Mouse (Mus musculus): ENCODE measurements around the gene Otulin. TPM values are rescaled to one million over a fixed set of nuclear protein-coding genes. Genes with fewer than 3 reads are reported as not detected.

Otulin gene
- polyA plus RNA-seq, 1 experiment from 2014 or later: 29.5 TPM

DNA sequence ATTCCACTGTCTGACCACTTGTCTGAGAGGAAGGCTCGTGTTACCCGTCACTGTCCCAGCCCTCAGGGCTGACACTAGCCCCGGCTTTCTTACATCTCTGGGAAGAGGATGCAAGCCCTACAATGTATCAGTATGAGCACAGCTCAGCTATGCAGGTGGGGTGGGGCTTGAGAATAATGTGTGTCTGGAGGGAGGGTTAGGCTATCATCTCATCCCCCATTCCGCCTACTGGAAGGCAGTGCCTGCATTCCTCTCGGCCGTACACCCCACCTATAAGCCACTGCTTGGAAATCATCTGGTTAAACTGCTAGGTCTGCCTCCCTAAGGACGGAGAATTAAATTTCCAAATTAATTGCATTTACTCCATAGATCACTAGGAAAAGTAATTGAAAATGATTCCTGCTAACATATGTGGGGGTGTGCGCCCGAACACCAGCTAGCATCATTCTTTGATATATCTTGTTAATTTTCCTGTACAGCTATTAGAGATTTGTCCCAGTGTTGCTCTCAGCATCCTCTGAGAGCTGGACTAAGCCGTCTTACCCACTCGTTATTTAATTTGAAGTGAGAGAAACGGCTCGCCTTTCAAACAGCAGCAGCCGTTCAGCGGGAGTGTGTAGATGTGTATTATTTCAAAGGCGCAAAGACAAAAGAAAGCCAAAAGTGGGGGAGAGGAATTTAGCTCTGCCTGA, 71.9 kb downstream of the Otulin start:
- Histone ChIP-seq H3K27ac (ENCODE audit: low read depth, low read length) (0 out of 2 replicates have a peak overlapping the region, but pooled peaks have one; percentile 23), H3K36me3 (ENCODE audit: control insufficient read depth, insufficient read depth, low read length) (no peaks in the 10 kb centered on the region; the same call in none of the 2 replicates), H3K4me2 (ENCODE audit: low read depth, low read length) (no peak overlapping the region), H3K4me3 (ENCODE audit: low read depth, low read length) (no peak overlapping the region), H3K9ac (replicated peaks; ENCODE audit: low read depth, low read length) (no peak overlapping the region), H3K4me1 (ENCODE audit: control insufficient read depth, insufficient read depth, low read length) (peaks cover 9% of the 10 kb centered on the region; the same call in 1 of the 2 replicates), H3K9me3 (ENCODE audit: control insufficient read depth, low read length) (no peaks in the 10 kb centered on the region), H3K27me3 (ENCODE audit: control insufficient read depth, insufficient read depth, low read length) (no peaks in the 10 kb centered on the region)
- 38% methylated on average over 16 of the region's 16 CpGs for WGBS
- peak; percentile 70 for ATAC-seq (ENCODE audit: low read depth)

DNA sequence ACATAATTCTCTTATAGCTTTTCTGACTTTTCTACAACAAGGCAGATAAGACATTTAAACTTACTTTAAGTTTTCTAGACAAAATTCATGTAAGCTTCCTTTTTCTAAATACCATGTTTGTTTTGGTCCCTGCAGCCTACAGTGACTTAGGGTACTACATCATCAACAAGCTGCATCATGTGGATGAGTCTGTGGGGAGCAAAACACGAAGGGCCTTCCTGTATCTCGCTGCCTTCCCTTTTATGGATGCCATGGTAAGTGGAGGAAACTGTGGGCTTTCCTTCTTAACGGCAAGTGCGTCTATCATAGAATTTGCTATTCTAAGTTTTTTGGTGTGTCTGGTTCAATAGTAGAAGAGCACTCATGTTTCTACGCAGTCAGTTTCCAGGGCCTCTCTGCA, 76.9 kb downstream of the Otulin start:
- no peak overlapping the region for H3K9ac ChIP-seq (replicated peaks; ENCODE audit: low read depth, low read length)
- H3K36me3 ChIP-seq (ENCODE audit: control insufficient read depth, insufficient read depth, low read length): no peaks in the 10 kb centered on the region; the same call in none of the 2 replicates
- no peaks in the 10 kb centered on the region for H3K27me3 ChIP-seq (ENCODE audit: control insufficient read depth, insufficient read depth, low read length)
- no peak overlapping the region for H3K4me3 ChIP-seq (ENCODE audit: low read depth, low read length)
- H3K4me2 ChIP-seq (ENCODE audit: low read depth, low read length): no peak overlapping the region
- no peak for ATAC-seq (ENCODE audit: low read depth)
- no peaks in the 10 kb centered on the region for H3K9me3 ChIP-seq (ENCODE audit: control insufficient read depth, low read length)
- no peak overlapping the region for H3K27ac ChIP-seq (ENCODE audit: low read depth, low read length)
- 88% methylated on average over 5 of the region's 5 CpGs for WGBS
- H3K4me1 ChIP-seq (ENCODE audit: control insufficient read depth, insufficient read depth, low read length): peaks cover 14% of the 10 kb centered on the region

DNA sequence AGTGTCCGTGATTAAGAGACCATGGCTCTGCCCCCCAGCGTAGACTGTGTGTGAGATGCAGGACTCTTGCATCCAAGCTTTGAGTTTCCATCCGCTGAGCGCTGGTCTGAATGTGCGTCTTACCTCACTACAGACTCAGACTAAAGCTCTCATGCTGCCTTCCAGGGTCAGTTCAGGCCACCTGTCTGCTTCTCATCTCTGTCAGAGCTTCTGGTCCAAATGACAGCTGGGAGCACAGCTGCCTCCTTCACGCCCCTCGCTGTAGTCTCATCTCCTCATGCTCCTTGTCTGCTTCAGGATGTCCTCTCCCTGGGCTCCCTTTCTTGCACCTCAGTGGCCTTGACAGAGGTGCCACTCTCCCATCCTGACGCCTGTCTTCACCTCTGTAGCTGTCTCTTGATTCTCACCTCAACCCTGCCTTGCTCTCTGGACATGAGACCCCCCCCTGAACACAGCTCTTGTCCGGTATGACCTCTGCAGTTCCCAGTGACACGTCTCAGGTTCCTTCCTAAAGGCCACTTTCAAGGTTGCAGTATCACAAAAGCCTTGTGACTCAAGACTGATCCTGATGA, 78.3 kb downstream of the Otulin start:
- ATAC-seq (ENCODE audit: low read depth): no peak
- Histone ChIP-seq H3K9ac (replicated peaks; ENCODE audit: low read depth, low read length) (no peak overlapping the region), H3K27ac (ENCODE audit: low read depth, low read length) (no peak overlapping the region), H3K27me3 (ENCODE audit: control insufficient read depth, insufficient read depth, low read length) (no peaks in the 10 kb centered on the region), H3K4me3 (ENCODE audit: low read depth, low read length) (no peak overlapping the region), H3K36me3 (ENCODE audit: control insufficient read depth, insufficient read depth, low read length) (no peaks in the 10 kb centered on the region; the same call in 1 of the 2 replicates), H3K4me2 (ENCODE audit: low read depth, low read length) (no peak overlapping the region), H3K4me1 (ENCODE audit: control insufficient read depth, insufficient read depth, low read length) (peaks cover 9% of the 10 kb centered on the region; the same call in 1 of the 2 replicates), H3K9me3 (ENCODE audit: control insufficient read depth, low read length) (no peaks in the 10 kb centered on the region)
- 89% methylated on average over 10 of the region's 10 CpGs for WGBS

DNA sequence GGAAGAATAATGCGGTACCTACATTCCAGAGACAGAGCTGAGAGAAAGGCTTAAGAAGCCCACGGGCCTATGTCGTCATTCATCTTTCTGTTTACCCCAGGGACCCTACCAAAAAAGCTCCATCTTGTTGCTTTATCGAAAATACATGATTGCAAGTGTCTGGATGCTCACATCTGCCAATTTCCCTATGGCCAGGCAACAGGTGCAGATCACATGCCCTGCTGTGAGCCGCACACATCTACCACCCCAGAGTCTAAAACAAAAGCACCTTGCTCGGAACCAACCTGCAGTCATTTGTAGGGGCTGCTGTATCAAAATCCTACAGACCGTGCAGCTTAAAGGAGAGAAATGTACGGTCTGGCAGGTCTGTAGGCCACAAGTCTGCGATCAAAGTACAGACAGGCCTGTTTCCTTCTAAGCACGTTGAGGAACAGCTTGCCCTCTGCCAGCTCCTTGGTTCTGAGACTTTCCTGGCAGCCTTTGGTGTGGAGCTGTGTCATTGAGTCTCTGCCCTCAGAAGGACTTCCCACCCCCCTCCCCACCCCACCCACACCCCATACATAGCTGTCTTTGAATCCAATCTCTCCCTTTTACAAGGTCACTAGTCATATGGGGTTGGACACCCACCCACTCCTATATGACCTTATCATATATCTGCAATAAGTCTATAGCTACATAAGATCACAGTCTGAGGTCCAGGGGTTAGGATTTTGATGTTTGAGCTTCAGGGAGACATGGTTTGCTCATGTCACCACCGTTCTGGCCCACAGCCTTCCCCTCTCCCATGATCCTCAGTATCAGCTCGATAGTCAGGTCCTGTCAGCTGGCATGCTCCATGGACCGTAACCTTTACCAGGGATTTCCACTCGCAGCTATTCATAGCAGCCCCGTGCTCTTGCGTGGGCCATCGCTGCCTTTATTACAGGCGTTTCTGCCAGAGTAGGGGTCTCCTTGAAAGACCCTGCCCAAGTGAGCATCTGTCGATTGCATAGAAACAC, 79.1 kb downstream of the Otulin start:
- H3K27me3 ChIP-seq (ENCODE audit: control insufficient read depth, insufficient read depth, low read length): no peaks in the 10 kb centered on the region
- ATAC-seq (ENCODE audit: low read depth): no peak
- H3K4me3 ChIP-seq (ENCODE audit: low read depth, low read length): no peak overlapping the region
- no peaks in the 10 kb centered on the region; the same call in 1 of the 2 replicates for H3K36me3 ChIP-seq (ENCODE audit: control insufficient read depth, insufficient read depth, low read length)
- H3K4me2 ChIP-seq (ENCODE audit: low read depth, low read length): no peak overlapping the region
- no peak overlapping the region for H3K27ac ChIP-seq (ENCODE audit: low read depth, low read length)
- 79% methylated on average over 19 of the region's 19 CpGs for WGBS
- H3K4me1 ChIP-seq (ENCODE audit: control insufficient read depth, insufficient read depth, low read length): peaks cover 9% of the 10 kb centered on the region; the same call in 1 of the 2 replicates
- no peak overlapping the region for H3K9ac ChIP-seq (replicated peaks; ENCODE audit: low read depth, low read length)
- no peaks in the 10 kb centered on the region for H3K9me3 ChIP-seq (ENCODE audit: control insufficient read depth, low read length)

DNA sequence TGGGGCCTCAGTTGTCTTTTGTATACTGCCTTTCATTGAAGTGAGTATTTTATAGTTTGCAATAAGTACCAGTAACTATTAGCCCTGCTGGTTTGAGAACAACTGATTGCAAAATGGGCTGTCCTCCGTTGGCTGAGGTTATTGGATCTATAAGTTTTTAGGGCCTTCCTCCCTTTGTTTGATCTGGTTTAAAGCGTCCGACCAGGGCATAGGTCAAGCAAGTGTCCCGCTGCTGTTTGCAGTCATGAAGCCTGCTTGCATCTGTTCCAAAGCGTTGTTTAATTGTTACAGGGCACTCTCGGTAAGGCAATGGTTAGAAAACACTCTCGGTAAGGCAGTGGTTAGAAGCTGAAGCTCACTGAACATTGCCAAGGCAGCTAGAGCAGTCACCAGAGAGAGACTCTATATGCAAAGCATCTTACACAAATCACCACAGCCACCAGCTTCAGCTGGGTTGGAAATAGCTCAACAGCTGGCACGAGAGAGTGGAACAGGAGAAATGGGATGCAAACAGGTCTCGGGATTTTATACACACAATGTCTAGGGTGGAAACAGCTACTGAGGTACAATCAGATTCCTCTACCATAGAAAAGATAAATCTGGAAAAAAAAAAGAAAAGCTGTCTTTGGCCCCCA, 80.0 kb downstream of the Otulin start:
- Histone ChIP-seq H3K9ac (replicated peaks; ENCODE audit: low read depth, low read length) (no peak overlapping the region), H3K4me2 (ENCODE audit: low read depth, low read length) (no peak overlapping the region), H3K4me3 (ENCODE audit: low read depth, low read length) (no peak overlapping the region), H3K36me3 (ENCODE audit: control insufficient read depth, insufficient read depth, low read length) (no peaks in the 10 kb centered on the region; the same call in 1 of the 2 replicates), H3K9me3 (ENCODE audit: control insufficient read depth, low read length) (no peaks in the 10 kb centered on the region), H3K4me1 (ENCODE audit: control insufficient read depth, insufficient read depth, low read length) (peaks cover 9% of the 10 kb centered on the region; the same call in 1 of the 2 replicates), H3K27me3 (ENCODE audit: control insufficient read depth, insufficient read depth, low read length) (no peaks in the 10 kb centered on the region), H3K27ac (ENCODE audit: low read depth, low read length) (no peak overlapping the region)
- no peak for ATAC-seq (ENCODE audit: low read depth)
- WGBS: 17% methylated on average over 9 of the region's 9 CpGs

DNA sequence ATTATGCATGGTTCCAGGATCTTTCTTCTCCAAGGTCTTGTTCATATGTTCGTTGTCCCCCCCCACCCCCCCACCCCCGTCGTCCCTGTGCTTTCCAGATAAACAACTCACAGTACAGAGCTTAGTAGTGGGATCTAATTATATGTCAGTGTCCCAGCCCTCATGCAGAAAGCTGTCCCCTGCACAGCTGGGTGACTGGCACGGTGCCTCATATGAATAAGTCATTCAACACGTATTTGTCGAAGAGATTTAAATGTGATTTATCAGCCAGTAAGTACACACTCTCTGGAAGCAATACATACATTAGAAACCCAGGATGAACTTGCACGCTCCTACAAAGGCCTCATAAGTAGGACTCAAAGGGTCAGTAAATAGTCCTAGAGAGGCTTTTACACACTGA, 80.6 kb downstream of the Otulin start:
- Histone ChIP-seq H3K4me3 (ENCODE audit: low read depth, low read length) (no peak overlapping the region), H3K4me1 (ENCODE audit: control insufficient read depth, insufficient read depth, low read length) (peaks cover 9% of the 10 kb centered on the region; the same call in 1 of the 2 replicates), H3K9ac (replicated peaks; ENCODE audit: low read depth, low read length) (no peak overlapping the region), H3K27me3 (ENCODE audit: control insufficient read depth, insufficient read depth, low read length) (no peaks in the 10 kb centered on the region), H3K36me3 (ENCODE audit: control insufficient read depth, insufficient read depth, low read length) (no peaks in the 10 kb centered on the region; the same call in 1 of the 2 replicates), H3K4me2 (ENCODE audit: low read depth, low read length) (no peak overlapping the region), H3K9me3 (ENCODE audit: control insufficient read depth, low read length) (no peaks in the 10 kb centered on the region), H3K27ac (ENCODE audit: low read depth, low read length) (no peak overlapping the region)
- ATAC-seq (ENCODE audit: low read depth): 0 out of 2 replicates have a peak, but pooled peaks have one; percentile 10
- whole genome bisulfite sequencing: 28% methylated on average over 7 of the region's 7 CpGs

DNA sequence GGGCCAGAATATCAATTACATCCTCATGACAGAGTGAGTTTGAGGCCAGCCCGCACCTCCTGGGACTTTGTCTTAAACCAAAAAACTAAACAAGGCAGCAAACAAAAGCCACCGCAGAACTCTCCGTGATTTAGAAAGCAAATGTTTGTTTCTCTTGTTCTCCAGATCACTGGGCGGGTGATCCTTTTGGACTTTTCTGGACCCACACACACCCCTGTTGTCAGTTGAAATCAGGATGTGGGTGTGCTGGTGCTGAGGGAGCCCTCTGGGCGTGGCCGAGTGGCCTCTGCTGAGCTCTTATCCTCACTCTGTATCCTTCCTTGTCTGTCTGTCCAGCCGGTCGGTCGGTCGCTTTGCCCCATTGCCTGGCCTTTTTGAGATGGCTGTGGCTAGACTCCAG, 81.4 kb downstream of the Otulin start:
- no peak overlapping the region for H3K9ac ChIP-seq (replicated peaks; ENCODE audit: low read depth, low read length)
- H3K27me3 ChIP-seq (ENCODE audit: control insufficient read depth, insufficient read depth, low read length): no peaks in the 10 kb centered on the region
- H3K27ac ChIP-seq (ENCODE audit: low read depth, low read length): no peak overlapping the region
- no peak overlapping the region for H3K4me3 ChIP-seq (ENCODE audit: low read depth, low read length)
- H3K36me3 ChIP-seq (ENCODE audit: control insufficient read depth, insufficient read depth, low read length): no peaks in the 10 kb centered on the region
- peaks cover 9% of the 10 kb centered on the region; the same call in 1 of the 2 replicates for H3K4me1 ChIP-seq (ENCODE audit: control insufficient read depth, insufficient read depth, low read length)
- no peak overlapping the region for H3K4me2 ChIP-seq (ENCODE audit: low read depth, low read length)
- WGBS: 81% methylated on average over 10 of the region's 10 CpGs
- no peak for ATAC-seq (ENCODE audit: low read depth)
- no peaks in the 10 kb centered on the region for H3K9me3 ChIP-seq (ENCODE audit: control insufficient read depth, low read length)

DNA sequence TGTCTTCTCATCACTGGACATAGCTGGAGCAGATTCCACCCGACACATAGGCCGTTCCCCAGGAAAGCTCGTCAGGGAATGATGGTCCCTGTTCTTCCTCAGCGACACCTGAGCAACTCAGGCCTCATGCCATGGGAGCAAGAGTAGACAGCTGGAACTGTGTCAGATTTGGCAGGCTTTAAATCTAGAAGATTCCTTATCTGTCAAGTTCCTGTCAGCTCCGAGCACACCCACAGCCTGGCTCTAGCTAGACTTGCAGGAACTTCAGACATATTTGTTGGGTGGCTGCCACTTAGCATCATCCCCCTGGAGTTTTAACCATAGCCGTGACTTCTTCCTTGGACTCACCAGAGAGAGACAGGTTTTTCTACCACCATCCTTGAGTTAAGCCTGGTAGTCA, 82.4 kb downstream of the Otulin start:
- H3K27me3 ChIP-seq (ENCODE audit: control insufficient read depth, insufficient read depth, low read length): no peaks in the 10 kb centered on the region
- H3K27ac ChIP-seq (ENCODE audit: low read depth, low read length): no peak overlapping the region
- no peaks in the 10 kb centered on the region for H3K9me3 ChIP-seq (ENCODE audit: control insufficient read depth, low read length)
- H3K4me2 ChIP-seq (ENCODE audit: low read depth, low read length): no peak overlapping the region
- peaks cover 9% of the 10 kb centered on the region; the same call in 1 of the 2 replicates for H3K4me1 ChIP-seq (ENCODE audit: control insufficient read depth, insufficient read depth, low read length)
- H3K4me3 ChIP-seq (ENCODE audit: low read depth, low read length): no peak overlapping the region
- no peak for ATAC-seq (ENCODE audit: low read depth)
- no peaks in the 10 kb centered on the region for H3K36me3 ChIP-seq (ENCODE audit: control insufficient read depth, insufficient read depth, low read length)
- 95% methylated on average over 6 of the region's 6 CpGs for WGBS
- no peak overlapping the region for H3K9ac ChIP-seq (replicated peaks; ENCODE audit: low read depth, low read length)

Measured in neural tube, embryonic 14.5 days (tissue).